Mouse (Mus musculus) thymus, postnatal 36 days (tissue): ENCODE results near the gene Npc2.

Source experiments
- DNase-seq, 2 experiments: peaks; one replicate each; pipeline ENCODE4 v3.0.0; 2022; ENCODE audit warnings: mixed read lengths in 2 of 2

Npc2 gene

DNA sequence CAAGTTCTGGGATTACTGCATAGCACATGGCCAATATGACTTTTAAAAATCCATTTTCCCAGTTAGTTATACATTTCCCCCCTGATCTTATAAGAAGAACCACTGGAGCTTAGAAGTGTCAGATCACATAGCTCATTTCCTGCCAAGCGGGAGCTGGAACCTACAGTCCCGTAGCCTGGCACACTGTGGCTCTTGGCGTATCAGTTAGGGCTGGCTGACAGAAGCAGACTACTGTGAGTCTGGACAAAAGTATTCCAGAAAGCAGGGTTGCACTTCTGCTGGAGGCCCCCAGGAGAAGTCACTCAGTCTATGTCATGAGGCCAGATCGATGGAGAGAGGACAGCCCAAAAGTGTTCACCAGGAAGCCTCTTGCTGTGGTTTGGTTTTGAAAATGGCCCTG is 46.6 kb downstream of the Npc2 start:
- DNase-seq, result no peak

DNA sequence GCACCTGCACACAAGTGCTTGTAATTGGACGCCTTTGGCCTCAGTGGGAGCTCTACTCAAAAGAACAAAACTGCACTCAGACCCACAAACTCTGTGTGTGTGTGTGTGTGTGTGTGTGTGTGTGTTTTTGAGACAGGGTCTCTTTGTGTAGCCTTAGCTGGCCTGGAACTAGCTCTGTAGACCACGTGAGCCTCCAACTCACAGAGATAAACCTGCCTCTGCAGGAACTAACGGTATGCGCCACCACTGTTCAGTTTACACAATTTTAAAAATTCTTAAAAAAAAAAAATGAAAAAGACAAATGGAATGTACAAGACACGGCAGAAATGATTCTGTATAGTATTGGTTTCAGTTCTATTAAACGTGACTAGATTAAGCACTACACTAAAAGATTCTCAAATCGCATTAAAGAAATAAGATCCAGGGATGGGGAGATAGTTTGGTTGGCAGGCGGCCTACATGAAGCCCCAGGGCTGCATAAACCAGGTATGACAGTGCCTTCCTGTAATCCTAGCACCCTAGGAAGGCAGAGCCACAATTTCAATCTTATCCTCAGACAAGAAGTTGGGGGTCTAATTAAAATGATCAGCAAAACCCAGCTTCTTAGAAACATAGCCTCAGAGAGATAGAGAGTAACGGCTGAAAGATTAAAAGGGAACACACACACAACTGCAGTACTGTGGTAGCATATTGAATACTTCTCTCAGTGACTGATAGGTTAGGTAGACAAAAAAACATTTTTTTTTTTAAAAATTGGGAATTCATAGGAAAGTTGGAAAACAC is 54.3 kb downstream of the Npc2 start:
- no peak for DNase-seq

DNA sequence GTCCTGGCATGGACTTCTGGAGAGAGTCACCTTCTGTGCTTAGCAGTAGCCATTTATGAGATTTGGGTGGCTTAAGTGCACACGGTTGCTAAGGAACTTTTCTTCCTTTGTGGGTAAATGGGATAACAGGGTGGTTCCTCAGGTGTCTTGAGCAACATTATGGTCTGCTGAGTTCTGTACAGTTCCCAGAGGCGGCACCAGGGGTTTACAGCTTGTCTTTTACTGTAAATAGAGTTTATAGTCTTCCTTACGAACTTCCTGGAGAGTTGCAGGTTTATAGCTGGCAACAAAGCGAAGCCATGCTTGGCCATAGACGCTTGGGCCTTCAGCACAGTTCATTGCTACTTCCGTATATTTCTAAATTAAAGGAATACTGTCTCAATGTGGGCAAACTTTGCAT is 58.4 kb downstream of the Npc2 start:
- no peak for DNase-seq

DNA sequence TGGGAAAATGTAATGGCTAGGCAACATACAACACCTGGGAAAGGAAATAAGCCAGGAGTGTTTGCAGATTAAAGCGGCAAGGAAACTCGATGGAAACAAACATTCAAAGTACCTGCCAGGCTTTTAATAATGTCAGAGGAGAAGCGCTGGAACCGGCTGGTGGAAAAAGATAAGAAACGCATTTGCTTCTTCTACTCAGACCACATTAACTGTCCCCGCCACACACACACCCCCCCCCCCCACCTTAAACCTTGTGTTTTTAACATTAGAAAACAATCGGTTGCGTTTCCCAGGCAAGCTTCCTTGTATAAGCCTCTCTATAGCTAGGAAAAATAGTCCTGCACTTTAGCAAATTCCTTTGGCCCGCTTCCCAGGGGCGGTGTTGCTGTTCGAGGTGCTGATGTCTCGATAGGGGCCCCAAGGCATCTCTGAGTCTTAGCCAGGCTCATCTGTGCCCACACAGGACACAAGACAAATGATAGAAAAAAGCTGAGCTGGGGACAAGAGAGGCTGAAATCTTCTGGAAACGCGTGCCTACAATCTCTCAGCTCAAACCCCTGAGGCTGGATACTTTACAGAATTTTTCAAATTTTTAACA is 63.0 kb downstream of the Npc2 start:
- no peak for DNase-seq

DNA sequence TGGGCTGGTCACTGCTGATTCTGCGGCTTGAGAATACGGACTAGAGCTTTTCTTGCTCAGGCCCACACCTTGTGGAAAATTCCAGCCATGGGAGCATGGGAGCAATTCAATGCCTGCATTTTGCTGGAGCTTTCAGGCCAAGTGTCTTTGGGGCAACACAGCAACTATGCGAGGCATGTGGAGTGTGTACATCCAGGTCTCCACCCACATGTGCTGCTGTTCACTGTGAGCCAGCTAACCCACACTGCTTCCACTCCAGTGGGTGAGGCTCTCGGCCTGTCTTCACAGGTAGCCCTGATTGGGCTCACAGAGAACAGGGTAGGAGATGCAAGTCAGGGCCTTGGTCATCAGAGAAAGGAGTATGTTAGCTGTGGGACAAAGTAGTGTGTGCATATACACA is 65.1 kb downstream of the Npc2 start:
- DNase-seq, result no peak

DNA sequence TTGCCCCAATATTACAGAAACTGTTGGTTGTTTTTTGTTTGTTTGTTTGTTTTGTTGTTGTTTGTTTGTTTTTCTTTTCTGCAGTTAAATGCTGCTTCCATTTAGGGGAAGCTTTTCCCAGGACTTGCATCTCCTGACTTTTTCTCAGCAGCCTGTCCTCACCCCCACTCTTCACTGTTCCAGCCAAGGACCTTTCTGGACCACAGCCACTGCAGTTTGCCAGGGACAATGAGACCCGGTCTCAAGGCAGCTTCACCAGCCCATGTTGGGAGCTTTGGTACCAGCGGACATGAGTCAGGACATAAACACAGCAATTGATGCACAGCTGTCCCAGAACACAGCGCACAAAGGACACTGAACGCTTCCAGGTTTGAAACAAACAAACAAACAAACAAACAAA is 66.1 kb downstream of the Npc2 start:
- DNase-seq, result no peak
